Mouse (Mus musculus) thymus, postnatal 25 days (tissue): ENCODE results near the gene Sorcs2.

ENCODE experiments used
- DNase-seq: peaks from one replicate; pipeline ENCODE4 v3.0.0; 2022

Gene Sorcs2

DNA sequence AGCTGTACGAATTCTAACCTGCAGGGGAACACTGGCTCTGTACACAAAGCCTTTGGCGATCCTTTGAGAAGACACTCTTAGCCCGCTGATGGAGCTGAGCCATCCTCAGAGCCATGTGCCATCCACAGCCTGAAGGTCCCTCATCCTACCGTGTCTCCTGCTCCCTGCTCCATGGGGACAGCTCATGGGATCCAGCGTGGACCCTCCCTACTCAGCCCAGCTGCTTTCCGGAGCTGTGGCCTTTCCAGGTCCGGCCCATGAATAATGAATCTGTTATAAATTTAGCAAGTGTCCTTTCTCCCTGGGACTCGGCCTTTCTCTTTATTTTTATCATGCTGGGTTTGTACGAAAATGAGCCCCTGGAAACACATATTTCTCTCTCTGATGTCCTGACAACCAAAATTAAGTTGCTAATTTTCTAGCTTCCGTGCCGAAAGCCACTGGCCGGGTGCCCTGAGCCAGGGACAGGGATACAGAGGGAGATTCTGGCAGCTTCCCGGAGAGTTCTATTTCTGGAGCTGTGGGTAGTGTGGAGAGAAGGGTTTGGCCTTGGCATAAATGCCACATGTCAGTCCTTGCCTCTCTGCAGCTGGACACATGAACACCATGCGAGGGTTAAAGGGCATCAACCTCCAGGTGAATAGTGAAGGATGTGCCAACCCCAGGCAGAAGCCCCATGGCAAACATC, 228.8 kb downstream of the Sorcs2 start:
- DNase-seq, result no peak

DNA sequence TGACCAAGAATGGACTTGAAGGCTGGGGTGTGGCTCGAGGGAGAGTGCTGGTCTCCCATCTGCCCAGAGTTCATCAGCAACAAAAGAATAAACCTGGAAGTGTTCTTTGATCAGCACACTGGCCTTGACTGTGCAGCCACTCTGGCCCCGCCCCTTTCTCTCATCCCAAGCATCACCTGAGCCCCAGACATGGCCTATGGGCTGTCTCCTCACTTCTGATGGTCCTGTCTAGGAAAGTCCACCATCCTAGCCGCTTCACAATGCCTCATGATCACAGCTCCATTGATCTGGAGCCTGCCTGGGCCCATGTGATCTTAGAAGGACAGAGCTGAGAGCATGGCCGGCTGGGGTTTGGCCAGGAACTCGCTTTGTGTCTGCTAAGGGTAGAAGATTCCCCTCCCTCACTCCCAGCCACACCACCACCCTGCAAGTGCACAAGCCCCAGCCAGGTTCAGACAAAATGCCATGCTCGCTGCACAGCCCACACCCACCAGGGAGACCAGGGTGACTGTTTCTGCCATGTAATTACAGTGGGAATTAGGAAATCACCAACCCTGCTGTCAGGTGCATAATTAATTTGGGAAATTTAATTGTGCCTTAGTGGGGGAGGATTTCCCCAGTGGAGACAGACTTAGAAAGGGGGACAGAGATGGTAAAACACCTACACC, 231.5 kb downstream of the Sorcs2 start:
- DNase-seq, result no peak

DNA sequence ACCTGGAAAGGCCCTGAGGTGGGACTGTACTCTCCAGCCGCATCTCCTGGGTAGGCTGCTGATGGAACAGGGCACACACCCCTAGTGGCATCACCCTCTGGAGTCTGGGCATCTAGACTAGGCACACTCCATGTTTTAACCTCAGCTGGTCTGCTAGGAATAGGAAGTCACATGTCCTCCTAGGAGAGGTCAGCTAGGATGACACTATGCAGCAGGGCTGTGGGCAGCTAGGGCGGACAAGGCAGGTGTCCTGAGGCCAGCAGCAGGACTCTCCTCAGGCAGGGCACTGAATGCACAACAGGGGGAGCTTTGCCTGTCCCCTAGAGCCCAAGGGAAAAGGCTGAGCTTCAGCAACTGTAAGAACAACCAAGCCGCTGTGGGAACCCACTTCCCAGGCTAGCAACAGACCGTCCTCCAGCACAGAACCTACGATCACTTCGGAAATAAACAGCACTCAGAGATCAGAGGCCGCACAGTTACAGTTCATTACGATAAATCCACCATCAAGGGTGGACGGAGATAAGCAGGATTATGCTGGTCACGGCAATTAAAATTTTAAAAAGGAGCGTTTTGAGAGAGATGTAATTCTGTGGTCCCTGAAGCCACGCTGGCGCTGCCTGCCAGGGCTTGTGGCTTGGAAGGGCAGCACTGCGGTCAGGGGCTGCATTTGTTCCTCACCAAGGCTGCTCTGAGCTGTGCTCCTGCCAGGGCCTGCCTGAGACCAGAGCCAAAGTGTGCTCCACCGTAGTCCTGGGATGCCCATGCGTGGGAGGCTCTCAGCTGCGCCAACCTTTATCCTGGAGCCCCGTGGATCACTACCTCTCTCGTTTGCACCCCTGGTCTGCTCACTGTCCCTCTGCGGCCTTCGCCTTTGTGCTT, 232.3 kb downstream of the Sorcs2 start:
- no peak for DNase-seq

DNA sequence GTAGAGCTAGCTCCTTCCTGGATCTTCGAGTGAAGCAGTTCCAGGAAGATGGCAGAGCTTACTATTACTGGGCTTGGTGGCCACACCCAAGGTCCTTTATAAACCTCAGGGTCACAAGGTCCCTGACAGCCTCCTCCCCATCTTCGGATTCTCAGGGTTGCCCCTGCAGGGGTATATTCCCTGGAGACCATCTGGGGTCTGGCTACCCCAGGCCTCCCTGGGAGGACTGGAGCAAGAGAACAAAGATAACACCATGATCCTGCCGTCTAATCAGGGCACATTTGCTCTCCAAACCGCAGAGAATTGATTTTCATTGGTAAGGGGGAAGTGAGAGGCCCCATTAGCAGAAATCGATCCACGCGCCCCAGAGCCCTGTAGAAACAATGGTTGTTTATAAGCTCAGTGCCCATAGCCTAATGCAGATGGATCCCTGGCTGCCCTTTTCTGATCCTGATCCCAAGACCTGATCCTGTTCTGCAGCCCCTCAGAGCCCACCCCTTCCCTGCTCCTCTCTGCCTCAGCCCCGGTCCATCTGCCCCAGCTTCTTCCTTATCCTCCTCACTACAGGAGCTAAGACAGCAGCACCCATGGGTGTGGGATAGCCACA, 243.0 kb downstream of the Sorcs2 start:
- DNase-seq, result no peak

DNA sequence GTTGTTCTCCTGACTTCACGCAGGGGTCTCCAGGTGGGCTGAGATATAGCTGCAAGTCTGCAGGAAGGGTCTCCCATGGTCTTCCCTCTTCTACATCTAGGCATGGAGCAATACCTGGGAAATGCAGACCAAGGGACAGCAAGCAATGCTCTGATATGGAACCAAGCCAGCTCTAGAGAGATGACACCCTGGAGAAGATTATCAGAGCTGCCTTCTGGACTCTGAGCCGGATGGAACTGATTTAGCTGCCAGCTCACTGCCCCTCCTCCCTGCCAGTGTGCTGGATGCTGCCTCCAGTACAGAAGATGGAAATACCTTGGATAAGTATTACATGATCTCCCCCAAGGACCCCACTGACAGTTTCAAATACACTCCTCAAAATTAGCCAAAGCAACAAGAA, 244.7 kb downstream of the Sorcs2 start:
- no peak for DNase-seq

DNA sequence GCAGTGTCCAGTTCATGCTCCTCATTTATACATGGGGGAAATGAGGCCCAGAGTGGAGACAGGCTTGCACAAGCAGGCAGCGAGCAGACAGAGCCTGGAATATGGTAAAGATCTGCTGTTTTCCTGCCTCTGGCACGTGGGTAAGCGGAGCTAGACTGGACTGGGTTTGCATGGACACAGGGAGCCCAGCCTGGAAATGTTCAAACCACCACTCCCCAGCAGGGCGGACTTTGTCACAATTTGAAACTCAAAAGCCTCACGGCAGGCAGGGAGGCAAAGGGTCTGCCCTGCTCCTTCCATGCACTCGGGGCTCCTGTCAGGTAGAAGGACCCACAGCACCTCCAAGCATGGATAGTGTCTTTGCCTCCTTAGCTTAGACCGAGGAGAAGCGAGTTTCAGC, 246.9 kb downstream of the Sorcs2 start:
- no peak for DNase-seq

DNA sequence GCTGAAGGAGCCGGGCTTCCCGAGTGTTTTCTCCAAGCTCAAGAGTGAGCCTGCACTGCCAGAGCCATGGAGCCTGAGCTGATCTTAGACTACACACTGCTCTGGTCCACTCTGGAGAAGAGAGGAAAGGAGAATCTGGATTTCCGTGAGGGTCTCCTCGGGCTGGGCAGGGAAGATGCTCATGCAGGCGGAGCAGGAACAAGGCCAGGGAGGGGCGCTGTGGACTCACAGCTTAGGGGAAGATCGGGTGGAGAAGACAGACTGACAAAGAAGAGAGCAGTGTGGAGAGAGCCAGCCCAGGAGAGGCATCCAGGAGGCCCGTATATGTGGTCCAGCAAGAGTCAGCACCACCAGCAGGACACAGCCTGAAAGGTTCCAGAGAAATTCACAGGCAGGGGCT, 248.8 kb downstream of the Sorcs2 start:
- no peak for DNase-seq

DNA sequence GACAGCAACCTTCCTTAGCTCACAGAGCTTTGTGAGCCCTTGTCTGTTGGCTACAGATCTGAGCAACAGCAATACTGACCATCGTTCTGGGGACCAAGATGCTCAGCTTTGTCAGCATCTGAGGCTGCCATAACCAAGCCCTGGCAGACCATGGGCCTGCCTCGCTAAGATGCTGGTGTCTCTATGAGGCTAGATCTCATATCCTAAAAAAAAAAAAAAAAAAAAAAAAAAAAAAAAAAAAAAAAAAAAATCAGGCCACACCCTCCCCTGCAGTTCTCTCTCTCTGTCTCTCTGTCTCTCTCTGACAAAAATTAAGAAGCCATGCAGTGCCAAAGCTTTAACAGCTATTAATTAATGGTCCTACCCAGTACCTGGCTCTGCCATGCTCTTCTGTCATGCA, 251.3 kb downstream of the Sorcs2 start:
- no peak for DNase-seq

DNA sequence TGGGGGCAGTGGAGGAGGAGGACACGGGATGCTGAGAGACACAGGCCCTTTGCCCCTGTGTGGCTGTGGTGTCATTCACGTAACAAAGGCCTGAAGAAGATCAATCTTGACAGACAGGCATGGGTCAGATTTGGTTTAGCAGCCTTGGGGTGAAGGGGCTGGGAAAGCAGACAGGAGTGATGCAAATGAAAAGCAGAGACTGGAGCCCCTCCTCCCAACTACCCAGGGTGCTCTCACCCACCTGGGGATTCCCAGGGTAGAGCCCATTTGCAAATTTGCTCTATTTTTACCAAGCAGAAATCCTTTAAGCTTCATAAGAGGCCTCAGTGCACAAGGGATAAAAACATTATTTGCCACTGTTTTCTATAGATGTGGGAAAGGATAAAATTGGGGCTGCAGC, 253.4 kb downstream of the Sorcs2 start:
- no peak for DNase-seq

DNA sequence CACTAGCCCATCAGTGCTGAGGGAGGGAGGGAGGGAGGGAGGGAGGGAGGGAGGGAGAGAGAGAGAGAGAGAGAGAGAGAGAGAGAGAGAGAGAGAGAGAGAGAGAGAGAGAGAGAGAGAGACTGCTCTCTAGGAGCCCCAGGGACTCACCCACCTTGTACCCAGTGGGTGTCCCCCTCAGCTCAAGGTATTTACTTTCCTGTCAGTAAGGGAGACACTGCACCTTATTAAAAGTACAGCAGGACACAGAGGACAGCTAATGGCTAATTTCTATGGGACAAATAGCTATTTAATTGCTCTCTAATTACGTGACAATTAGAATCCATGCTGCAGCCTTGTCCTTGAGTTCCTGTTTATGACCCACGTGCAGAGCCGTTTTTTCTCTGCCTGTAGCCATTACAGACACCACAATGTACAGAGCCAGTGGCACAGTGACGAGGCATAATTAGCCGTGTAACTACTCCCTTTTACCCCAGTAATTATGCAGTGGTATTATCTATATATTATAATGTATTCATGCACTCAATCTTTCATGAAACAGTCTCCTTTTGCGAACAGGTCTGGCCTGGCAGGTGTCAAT, 256.2 kb downstream of the Sorcs2 start:
- DNase-seq, result no peak

DNA sequence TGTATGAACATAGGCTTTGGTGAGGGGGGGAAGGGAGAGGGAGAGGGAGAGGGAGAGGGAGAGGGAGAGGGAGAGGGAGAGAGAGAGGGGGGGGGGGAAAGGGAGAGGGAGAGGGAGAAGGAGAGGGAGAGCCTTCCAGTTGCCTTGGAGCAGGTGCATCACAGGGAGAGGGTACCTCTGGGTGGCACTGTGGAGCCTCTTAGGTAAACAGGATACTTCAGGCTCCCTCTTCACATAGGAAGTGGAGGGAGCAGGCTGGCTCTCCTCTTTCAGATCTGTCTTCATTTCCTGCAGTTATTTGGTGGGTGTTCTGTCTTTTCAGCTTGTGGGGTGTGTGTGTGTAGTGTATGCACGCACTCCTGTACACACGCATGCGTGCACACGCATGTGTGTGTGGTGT, 256.8 kb downstream of the Sorcs2 start:
- DNase-seq, result peak; percentile 66

DNA sequence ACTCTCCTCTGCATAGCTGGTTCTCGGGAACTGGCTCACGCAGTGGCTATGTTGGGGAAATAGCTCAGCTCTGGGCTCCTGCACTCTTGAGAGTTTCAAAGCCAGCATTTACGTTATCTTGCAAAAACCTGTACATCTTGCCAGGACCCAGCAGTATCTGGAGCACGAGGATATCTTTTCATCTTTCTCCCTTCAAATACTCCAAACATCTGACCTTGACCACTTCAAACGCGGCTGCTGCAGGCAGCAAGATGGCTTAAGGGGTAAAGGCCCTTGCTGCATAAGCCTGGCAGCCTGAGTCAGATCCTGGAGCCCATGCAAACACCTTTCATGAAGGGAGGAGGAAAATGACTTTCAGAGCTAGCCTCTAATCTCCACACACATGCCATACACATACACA, 258.2 kb downstream of the Sorcs2 start:
- no peak for DNase-seq

DNA sequence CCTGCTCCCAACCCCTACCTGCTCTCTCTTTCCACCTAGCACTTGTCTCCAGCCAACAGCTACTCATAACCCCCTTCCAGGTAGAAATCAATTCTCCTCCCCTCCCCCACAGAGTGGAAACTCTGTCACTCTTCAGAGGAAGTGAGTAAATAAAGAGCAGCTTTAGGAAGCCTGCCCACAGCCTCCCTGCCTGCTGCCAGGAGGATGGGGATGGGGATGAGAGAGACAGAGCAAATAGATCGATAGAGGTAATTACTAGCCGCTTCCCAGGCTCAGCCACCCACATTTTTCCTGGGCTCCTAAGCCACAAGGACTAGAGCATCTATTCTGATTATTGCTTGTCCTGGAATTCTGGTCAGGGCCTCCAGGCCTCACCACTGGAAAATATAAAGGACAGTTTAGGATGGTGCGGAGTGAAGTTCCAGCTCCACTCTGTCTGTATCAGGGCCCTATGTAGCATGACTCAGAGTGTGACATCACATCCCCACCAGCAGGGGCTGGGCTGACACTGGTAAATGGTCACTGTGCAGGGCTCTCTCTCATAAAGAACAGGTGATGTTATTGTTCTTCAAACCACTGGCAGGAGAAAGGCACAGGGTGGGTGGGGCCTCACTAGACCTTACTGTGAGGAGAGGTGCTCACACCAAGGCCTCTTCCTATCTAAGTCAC, 261.9 kb downstream of the Sorcs2 start:
- DNase-seq, result no peak

DNA sequence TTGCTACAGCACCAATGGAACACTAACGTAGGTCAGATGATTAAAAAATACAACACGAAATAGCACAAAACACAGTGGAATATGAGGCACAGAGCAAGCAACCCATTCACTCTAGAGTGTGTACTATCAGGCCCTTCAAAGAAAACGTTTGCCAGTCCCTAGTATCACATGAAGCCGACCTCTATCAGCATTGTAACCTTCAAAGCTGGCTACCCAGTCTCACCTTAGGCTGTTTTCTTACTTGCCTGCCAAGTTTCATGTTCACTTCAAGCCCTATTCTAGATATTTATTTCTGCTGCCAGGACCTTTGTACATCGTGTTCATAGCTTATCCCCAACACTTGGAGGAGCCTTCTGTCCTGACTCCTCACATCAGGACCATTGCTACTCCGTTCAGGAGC, 263.6 kb downstream of the Sorcs2 start:
- no peak for DNase-seq

DNA sequence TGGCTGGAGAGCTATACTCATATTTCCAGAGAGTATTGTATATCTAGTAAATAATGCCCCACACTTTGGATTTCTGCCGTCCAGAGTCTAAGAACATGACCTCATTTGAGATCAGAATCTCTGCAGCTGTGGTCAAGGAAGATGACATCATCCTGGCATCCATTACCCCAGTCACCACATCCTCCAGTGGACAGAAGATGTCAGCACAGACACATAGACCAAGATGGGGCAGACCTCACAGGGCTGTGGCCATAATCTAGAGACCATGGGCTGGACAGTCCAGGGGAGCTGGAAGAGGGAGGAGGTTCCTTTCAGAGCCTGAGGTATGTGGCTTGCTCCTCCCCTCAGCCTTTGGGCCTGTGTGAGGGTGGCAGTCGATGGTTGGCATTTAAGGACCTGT, 264.0 kb downstream of the Sorcs2 start:
- DNase-seq, result no peak

DNA sequence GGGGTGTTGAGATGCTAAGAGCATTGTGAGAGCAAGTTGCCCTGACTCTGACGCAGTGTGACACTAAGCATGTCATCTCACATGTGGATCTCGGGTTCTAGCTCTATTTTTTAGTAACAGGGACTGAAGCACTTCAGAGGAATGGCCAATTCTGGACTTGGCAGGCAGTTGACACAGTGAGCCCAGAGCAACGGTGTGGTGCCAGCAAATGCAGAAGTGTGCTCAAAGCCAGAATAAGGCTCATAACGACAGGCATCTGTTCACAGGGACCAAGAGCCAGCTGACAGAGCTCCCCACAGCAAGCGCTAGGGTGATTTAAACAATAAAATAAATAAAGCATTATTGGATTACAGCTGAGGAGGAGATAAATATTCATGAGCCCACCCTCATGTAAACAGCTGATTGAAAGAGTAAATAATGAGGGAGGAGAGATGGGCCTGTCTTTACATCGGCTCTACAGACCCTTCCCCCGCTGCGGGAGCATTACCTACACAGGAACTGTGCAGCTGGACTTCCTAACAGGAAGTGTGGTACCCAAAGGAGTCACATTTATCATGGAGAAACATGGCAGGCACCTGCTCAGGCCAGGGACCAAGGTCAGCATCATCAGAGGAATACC, 267.4 kb downstream of the Sorcs2 start:
- no peak for DNase-seq

DNA sequence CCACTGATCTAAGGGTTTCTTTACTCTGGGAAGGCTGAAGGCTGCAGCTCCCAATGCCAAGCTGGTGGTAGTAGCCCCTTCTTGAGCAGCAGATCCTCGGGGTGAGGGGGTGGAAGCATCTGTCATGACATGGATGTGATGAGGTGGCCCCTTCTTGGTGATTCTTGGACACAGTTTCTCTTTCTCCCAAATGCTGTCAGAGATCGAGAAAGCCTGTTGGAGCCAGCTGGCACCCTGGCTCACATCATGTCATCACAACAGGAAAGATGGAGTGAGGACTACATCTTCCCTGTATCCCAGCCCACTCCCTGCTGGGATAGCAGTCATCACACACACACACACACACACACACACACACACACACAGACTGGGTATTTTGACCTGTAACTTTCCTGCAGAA, 268.3 kb downstream of the Sorcs2 start:
- DNase-seq, result no peak

DNA sequence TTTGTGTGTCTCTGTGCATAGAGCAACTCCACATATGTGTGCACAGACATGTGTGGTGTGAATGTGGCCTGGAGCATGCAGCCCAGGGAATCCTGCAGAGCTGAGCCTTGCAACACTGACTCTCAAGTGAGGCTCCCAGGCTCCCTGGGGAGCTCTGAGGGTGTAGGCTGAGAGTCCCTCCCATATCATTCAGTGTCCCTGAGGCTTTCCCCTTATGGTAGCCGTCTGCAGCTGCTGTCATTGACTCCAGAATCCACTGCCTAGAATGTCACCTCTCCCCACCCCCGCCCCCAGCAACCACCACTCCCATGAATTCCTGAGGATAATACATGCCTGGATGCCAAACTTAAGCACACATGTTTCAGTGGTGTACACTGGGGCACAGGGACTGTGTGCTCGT, 269.4 kb downstream of the Sorcs2 start:
- DNase-seq, result no peak

DNA sequence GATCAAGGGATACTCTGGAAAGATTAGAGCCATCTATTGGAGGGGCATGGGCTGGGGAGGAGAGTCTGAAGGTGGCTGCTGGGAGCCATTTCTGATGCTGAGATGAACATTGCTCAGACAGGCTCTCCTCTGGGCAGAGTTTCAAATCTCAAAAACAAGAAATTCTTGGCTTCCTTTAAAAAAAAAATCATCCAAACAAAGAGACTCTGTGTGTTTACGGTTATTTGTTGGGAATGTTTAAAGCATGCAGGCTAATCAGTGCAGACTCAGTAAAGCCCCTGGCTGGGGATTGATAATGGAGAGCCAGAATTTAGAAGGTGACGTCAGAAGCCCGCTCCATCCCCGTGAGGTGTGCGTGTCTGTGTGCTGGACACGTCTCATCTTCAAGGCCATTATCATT, 272.9 kb downstream of the Sorcs2 start:
- no peak for DNase-seq

DNA sequence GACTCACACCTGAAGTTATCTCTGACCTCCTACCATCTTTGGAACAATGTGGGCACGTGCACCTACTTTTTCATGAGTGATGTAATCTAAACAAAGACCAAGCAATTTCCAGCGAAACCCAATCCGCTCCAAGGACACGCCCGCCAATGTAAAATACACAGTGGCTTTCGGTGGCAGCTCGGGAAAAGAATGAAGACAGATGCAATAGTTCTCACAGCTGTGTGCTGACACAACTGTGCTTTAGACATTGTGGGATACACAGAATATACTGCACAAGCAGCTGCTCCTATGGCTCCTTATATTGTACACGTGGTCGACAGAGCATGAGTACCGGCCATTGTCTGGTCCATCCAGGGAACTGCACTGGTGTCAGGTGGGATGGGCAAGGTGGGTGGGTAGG, 275.0 kb downstream of the Sorcs2 start:
- no peak for DNase-seq

DNA sequence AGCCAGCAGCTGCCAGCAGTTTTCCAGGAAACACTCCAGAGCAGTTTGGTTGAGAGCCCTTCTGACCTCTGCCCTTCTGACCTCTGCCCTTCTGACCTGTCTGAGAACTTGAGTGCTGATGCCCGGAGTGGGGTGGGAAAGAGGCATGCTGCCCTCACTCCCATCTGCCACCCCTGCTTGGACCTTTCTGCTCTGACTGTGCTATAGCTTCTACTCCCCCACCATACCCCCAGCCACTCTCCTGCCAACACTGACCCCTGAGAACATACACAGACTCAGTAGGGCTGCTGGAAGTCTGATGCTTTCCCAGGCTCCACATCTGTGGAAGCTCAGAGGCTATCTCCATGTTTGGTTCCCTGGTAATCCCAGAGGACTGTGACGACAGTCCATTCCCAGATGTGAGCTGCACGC, 277.0 kb downstream of the Sorcs2 start:
- DNase-seq, result no peak

DNA sequence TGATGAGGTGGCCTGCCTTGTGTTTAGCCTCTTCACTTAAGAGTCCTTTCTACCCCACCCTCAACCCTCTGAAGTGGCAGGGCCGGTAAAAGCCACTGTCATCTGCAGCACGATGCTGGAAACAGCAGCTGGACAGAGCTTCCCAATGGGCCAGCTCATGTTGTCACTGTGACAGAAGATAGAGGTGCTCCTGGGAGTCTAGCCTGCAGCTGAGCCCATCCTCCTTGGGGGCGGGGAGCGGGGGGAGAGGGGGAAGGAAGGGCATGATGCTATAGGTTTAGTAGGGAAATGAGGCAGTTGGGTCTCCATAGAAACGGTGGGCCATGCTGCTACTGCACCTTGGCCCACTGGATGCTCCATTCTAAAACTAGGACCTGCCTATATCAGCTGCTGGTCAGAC, 279.9 kb downstream of the Sorcs2 start:
- DNase-seq, result no peak
